Mouse (Mus musculus) adrenal gland, postnatal 25 days (tissue): ENCODE results near the gene Kcnh2. TPM values are rescaled to one million over a fixed set of nuclear protein-coding genes. Genes with fewer than 3 reads are reported as not detected.

Experiments used
- DNase-seq: peaks from one replicate; pipeline ENCODE4 v3.0.0; 2021; ENCODE audit warnings: mixed read lengths
- total RNA-seq: library from RNA; stranded (reverse); gene quantifications from 2 replicates; pipeline ENCODE4 v1.2.3, GENCODE M21; 2021

The Kcnh2 gene
- total RNA-seq, 1 experiment from 2014 or later, result 26.0 TPM

DNA sequence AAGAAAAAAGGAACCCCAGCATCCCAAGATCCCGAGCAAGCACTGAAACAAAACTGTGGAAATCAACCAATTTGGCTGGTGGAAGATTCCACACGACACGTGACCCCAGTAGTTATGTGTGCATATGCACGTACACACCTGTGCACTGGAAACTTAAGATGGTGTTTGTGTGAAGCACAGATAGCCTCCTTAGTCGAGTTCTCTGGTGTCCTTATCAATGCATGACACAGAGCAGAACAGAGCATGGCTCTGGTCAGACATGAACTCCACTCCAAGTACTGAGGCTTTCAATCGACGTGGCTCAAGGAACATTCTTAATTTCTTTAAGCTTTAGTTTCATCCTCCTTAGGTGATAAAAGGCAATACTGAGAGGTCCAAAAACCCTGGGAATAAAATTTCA is 5.1 kb downstream of the Kcnh2 start:
- no peak for DNase-seq

DNA sequence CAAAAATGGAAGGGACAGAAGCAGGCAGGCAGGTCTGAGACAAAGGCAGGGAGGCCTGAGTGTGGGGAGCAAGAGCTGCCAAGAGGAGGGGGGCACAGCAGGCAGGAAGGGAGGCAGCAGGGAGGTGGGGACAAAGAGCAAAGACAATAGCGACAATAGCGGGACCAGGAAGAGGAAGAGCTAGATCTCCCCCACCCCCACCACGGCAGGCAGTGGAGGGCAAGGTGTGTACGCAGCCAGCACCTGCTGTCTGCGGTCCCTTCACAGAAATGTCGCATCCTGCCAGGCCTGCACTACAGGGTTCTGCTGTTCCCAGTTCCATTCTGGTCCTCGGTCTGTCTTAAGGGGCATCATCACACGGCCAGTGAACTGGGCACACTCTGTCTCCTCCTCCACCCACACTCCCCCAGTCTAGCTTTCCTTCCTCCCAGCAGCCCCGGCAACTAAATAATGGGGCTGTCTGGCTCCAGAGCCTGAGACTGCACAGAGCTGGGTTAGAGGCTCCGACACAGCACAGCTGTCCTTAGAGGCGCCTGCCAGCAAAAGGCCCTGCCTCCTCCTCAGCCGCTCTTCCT is 6.8 kb downstream of the Kcnh2 start:
- DNase-seq, result no peak

- no peak for DNase-seq
Measured at GRCm38 (mm10) chr5:24343977-24344436, 7.4 kb downstream of the Kcnh2 start.

GRCm38 (mm10) chr5:24343379-24343778 is 8.0 kb downstream of the Kcnh2 start:
- no peak for DNase-seq

GRCm38 (mm10) chr5:24342966-24343365 is 8.4 kb downstream of the Kcnh2 start:
- DNase-seq, result no peak

GRCm38 (mm10) chr5:24342205-24342963 is 9.0 kb downstream of the Kcnh2 start:
- DNase-seq, result no peak

DNA sequence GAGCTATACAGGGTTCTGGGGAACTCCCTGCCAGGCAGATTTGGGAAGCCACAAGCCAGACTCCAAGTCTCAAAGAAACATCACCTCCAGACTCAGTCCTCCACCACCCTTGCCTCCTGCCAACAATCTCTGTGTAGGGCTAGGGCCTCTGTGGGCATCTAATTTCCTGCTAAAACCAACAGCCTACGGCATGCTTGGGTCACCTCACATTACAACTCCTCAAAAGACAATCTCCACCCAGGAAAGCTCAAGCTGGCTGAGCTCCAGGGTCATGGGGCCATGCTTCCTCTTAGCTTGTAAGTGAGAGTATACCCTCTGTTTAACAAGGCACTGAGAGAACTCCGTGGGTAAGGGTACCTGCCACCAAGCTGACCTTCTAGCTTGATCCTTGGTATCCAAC is 13.6 kb downstream of the Kcnh2 start:
- no peak for DNase-seq

DNA sequence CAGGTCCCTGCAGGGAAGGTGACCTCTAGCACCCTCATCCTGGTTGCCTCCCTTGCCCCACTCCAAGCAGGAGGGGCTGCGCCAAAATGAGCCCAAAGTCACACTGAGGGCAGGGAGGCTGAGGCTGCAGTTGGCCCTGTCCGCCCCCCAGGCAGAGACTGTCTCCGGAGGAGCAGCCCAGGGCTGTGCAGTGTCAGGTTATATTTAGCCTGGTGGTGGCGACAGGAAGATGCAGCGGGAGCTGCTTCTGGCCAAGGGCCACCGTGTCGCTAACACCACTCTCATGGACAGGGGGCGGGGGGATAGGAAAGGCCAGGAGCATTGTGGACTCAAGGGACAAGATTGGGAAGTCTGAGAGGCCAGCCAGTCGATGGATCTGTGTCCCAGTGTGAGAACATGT is 14.0 kb downstream of the Kcnh2 start:
- no peak for DNase-seq

DNA sequence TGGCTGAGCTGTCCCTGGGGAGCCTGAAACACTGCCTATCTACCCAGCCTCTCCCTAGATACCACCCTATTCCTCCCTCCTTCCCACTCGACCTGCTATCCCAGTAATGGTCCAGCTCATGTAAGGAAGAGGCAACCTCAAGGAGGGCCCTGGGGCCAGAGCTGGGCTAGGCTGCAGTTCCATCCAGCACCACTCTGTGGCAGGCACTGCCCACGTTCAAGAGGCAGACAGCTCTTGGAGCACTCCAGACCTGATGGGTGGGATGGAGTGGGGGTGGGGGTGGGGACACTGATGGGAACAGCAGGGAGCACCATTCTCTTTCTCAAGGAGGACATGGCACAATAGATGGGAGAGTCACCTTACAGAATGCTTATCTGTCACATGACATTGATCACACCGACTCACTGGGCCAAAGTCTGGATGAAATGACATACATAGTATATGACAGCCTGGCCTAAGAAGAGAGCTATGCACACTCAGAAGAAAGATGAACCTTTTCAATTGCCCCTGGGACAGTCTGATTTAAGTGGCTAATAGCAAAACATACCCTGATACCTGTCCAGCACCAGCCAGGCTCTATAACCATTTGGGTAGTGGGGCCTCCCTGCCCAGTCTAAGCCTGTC is 15.4 kb downstream of the Kcnh2 start:
- DNase-seq, result peak; percentile 58

DNA sequence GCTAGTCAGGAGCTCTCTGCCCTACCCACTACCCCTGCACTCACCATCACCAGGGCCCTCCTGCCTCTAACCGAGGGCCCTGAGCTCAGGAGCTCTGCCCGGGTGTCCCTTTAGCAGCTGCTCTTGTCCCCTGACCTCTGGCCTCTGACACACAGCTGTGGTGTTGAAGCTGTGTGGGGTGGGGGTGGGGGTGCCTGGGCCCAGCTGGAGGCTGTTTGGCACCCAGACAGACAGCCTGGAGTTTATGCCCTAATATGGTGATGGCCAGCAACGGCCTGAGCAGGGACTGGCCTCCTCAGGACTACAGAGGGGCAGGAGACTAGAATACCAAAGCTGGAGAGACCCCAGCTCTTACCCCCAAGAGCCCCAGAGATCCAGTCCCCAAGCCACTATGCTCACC is 16.7 kb downstream of the Kcnh2 start:
- DNase-seq, result no peak

GRCm38 (mm10) chr5:24332401-24332800 is 19.0 kb downstream of the Kcnh2 start:
- no peak for DNase-seq

DNA sequence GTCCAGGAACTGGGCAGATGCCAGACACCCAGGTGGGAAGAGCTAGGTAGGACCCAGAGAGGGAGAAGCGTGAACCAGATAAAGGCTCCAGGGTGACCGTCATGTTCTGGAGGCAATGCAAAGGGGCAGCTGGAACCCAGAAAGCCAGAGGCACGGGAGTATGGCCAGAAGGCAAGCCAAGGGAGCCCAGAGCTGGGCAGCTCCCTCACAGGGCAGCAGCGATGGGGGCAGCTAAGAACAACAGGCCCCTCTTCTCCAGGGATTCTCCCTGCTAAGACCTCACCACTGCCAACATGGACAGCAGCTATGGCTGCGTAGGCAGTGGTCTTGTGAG is 21.5 kb downstream of the Kcnh2 start:
- DNase-seq, result no peak

DNA sequence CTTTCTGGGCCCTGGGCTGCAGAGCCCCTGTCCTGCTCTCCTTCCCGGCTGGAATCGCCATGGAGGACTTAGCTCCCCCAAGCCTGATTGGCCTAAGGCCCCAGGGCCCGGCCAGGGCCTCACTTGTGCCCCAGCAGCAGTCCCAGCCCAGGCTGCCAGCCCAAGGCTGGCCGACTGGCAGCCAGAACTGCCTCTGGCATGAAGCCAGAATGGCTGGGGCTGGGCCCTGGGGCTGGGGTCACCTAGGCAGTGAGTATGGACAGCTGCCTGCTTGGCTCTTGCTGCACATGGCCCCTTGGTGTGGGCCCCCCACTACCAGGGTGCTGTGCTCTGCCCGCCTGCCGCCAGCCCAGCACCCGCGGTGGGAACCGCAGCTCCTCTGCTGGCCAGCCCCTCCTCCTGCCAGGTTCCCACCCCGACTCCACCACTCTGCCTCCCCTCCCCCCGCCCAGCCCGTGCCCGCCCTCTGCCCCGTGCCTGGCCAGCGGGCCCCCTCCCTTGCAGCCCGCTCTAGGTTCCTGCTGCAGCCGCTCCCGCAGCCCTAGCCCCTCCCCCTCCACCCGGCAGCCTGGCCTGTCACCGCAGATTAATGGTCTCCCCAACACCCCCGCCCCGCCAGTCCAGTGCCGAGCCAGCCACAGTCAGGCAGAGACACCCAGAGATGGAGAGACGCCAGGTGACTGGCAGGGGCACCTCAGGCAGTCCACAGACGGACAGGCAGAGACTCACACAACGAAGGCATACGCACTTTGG is 22.0 kb downstream of the Kcnh2 start:
- peak; percentile 77 for DNase-seq

DNA sequence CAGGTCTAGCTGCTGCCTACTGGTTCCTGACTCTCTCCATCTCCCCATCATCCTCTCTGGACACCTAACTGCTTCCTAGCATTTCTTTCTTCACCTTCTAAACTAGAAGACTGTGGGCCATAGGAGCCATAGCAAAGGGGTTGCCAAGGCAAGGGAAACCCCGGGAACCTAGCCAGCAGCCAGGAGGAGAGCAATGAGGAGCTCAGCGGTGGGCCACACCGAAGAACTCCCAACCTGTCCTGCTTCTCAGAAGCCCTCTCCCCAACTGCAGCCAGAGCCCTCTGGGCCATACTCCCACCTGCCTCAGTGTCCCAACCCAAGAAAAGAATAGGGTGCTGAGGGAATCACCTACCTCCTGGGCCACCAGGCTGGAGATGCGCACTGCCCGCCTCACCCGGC is 22.6 kb downstream of the Kcnh2 start:
- no peak for DNase-seq

GRCm38 (mm10) chr5:24326842-24327417 is 24.5 kb downstream of the Kcnh2 start:
- peak; percentile 59 for DNase-seq

DNA sequence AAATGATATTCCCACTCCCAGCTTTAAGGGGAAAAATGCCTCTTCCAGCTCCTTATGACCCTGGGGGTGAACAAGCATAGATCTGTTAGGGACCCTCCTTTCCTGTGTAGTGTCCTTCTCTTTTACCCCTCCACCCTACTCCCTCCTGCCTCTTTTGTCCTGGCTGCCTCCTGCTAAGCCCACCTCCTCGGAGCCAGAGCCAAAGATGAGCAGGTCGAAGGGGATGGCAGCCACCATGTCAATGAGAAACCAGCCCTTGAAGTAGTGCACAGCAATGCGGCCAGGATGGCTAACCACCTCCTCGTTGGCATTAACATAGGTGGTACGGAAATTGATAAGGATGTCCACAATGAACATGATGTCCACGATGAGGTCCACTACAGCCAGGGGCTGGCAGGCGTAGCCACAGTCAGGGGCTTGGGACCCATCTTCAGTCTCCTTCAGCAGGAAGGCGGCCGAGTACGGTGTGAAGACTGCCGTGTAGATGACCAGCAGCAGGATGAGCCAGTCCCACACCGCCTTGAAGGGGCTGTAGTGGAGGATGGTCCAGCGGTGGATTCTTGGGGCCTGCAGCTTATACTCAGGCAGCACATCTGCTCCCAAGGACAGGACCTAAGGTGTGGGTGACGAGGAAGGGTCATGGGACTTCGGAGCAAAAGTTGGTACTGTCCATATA is 25.1 kb downstream of the Kcnh2 start:
- no peak for DNase-seq

GRCm38 (mm10) chr5:24325251-24325650 is 26.2 kb downstream of the Kcnh2 start:
- DNase-seq, result no peak

- no peak for DNase-seq
Measured at GRCm38 (mm10) chr5:24321711-24322682, 29.4 kb downstream of the Kcnh2 start.

- no peak for DNase-seq
Measured at GRCm38 (mm10) chr5:24320894-24321293, 30.5 kb downstream of the Kcnh2 start.

DNA sequence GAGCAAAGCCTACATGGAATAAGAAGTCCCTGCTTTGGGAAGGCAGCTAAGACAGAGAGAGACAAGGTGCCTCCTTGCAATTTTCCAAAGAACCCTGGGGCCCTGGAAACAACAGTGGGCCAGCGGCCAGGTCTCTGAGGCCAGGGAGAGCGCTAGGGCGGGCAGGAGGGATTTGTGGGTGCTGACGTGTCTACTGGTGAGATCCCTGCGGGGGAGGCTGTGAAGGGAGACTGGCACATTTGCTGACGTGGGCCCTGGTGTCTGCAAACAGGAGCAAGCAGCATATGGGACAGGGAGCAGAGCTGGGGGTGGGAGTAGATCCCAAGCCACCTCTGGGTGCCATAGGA is 31.0 kb downstream of the Kcnh2 start:
- peak; percentile 75 for DNase-seq
